Mouse (Mus musculus) CH12F3 (cell line): Measurements from ENCODE around the gene Gm20388.

Experiments
- in situ Hi-C: fragments of 300-500 bp; cut with MboI; formaldehyde crosslinking; loops from 2 replicates; pipeline ENCODE4 v1.14.3; 2020; ENCODE audit warnings: low sequenced_read_pairs

Gm20388 gene

DNA sequence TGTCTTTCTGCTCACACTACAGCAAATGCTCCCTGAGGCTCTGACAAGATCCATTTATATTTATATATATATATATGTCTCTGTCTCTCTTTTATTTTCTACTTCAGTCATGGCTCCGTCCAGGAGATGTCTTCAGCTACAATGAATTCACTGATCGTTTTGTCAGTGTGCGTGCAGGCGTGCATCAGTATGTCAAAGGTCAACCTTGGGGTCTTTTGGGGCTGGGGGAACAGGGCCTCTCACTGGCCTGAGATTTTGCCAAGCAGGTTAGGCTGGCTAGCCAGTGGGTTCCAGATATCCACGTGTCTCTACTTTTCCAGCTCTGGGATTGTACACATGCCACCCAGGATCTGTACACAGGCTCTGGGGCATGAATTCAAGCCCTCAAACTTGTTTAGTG, 2992.4 kb downstream of the Gm20388 start:
- in situ Hi-C loops = loop anchor here (10.0 kb wide), 1 partner anchor 292 kb away; no protein-coding TSS in a partner anchor

DNA sequence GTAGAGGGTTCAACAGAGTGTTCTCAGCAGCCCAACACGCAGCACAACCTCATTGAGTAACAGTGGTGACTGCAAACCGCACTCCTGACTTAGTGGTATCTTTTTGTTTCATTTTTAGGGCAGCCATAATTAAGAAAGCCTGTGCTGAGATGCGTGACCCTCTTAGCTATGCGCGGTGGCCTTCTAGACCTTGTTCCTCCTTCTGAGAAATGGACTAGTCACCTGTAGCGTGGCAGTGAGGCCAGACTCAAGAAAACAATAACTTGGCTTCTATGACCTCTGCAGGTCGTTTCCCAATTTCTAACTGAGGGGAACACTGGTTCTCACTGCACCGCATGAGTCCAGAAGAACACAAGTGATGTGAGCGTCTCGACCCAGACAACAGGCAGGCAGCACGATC, 2993.9 kb downstream of the Gm20388 start:
- in situ Hi-C loops = loop anchor here (10.0 kb wide), 1 partner anchor 290 kb away; no protein-coding TSS in a partner anchor

DNA sequence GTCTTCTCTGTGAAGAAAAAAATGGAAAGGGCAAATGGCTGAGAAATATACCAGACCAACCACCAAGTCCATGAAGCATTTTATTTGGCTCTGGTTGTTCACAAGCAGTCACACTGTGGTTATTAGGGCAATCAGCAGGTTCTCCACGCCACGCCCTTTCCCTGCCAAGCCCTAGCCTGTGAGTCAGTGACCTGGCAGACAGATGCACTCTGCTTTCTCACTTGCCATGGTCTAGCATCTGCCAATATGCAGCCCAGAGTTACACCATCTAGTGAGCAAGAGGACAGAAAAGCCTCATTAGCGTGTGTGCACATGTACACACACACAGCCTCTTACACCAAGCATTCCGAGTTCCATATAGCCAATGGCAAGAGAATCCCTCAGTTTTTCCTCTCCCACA, 2994.7 kb downstream of the Gm20388 start:
- in situ Hi-C loops = loop anchor here (10.0 kb wide), 1 partner anchor 289 kb away; no protein-coding TSS in a partner anchor

DNA sequence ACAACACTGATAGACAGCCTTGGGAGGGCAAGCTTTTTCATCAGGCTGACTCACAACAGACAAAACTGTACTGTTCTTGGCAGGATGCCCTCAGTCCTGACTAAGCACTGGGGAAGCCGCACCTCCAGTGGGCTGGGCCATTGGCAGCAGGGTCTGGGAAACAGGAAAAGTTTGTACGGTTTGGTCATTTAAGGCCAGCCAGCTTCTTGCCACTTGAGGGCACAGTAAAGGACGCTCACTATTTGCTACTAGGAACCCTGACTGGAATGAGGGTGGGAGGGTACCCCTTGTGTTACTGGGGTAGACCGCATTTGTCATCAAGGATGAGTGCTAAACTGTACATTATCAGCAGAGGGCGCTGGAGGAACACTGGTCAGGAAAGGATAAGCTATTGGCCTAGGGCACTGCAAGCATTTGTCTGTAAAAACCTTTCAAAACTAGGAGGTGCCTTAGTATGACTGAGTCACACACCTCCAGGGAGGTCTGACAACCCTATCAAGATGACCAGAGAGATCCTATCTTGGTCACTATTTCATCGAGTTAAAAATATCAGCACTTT, 2995.9 kb downstream of the Gm20388 start:
- in situ Hi-C loops = loop anchor here (10.0 kb wide), 1 partner anchor 288 kb away; no protein-coding TSS in a partner anchor

DNA sequence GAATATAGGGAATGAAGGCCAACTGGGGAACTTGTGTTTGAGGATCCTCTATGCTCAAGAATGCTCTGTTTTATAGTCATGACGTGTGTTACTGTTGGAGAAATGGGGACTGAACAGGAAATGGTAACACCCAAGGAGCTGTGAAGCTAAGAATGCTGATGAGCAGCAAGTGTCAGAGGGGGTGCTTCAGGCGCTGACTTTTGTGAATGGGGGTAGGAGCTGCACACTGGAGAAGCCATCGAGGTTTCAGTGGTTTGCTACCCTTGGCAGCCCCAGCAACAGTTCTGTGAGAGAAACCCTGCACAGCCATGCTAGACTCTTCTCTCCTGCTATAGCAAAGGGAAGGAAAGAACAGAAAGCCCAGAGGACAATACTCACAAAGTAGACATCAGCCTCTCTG, 3001.5 kb downstream of the Gm20388 start:
- in situ Hi-C loops = no loop called here

DNA sequence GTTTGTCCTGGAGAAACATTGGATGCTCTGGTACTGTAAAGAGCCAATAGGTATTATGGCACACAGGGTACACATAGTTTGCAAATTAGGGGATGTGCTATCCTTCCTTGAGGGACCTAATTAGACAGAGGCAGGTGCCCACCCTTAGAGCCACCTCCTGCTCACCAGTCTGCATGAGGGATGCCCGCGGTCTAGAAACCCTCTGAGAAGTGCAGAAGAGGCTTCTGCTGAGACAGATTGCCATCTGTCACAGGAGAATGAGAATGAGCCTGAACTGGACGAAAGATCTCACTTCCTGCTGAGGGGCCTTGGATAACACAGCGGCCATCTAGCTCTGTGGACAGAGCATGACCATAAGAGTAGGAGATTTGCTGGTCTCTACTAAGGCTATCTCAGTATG, 3002.2 kb downstream of the Gm20388 start:
- in situ Hi-C loops = no loop called here

DNA sequence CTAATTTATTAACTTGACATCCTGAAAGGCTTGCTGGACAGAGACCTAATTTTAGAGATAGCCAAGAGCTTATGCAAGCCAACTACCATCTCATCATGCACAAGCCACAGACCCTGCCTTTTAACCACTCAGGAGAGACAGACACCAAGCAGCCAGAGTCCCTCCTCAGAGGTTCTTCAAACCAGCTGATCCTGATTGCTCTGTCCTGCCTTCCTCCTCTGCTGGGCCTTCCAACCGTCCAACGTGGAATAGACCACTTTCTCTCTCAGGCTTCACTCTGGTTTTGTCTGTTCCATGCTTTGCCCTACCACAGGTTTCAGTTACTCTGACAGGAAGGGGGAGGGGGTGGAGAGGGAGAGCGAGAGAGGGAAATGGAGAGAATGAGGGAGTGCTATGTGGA, 3006.1 kb downstream of the Gm20388 start:
- in situ Hi-C loops = no loop called here

DNA sequence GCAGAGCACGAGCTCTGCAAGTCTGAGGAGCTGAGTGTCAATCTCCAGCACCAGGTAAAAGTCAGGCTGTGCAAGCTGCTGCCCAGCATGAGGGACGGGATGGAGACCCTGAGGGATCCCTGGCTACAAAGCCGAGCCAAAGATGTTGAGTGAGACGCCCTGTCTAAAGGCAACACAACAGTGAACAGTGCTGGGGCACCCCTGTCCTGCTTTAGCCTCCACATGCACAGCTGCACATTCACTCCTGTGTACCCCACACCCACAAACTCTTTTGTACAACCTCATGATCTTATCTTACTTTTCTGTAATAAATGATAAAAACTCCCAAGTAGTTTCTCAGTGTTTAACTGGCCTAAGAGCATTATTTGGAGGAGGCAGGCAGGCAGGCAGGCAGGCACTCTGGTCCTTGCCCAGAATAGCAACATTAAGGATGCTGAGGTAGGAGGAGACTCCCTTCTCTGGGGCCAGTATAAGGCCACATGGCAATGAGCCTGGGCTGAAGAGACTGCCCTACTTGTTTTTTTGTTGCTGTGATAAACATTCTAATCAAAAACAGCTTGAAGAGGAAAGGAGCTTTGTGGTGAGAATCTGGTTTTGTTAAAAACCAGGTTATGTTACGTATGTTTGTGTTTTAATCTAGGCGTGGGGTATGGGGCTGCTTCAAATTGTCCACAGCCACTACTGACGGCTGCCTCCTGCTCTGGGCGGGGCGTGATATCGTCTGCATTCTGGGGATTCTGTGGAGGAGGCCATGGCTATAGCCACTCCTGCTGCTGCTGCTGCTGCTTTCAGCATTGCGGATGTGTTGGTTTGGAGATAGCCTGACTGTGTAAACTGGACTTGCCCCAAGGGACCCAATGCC, 3007.1 kb downstream of the Gm20388 start:
- in situ Hi-C loops = no loop called here

DNA sequence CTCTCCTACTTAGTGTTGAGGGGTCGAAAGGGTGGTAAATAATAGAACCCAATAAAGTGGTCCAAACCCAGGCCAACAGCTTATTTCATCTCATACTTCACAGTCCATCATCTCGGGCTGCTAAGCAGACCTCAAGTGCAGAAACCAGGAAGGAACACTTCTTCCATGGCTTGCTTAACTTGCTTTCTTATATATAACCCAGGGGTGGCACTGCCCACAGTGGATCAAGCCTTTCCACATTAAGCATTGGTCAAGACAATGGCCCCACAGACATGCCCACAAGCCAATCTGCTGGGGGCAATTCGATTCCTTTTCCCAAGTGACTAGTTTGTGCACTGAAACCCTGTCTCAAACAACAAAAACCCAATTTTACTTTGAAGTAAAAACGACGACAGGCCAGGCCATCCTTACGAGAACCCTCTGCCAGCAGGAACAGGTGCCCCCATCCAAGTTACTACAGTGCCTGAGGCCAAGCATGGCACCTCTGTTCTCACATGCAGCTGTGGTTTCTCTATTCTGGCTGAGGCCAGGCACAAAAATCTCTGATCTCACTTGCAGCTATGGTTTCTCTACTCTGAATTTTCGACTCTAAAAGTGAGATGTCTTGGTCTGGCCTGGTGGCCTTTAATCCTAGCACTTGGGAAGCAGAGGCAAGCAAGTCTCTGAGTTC, 3007.9 kb downstream of the Gm20388 start:
- in situ Hi-C loops = no loop called here

DNA sequence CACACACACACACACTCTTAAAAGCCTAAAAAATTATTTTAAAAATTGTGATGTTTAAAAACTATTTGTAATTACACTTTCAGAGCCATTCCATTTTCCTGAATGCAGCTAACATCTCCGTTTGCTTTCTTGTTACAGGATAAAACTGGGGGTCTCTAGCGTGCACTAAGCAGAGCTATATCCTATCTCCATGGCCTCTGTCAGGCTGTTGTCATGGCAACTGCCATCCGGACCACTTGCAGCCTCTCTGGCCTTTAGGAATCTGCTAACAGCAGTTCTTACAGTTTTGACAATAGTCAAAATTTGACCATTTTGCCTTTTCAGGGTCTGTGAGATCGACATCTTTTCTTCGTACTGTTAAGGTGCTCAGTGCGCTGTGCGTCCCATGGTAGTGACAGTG, 3010.2 kb downstream of the Gm20388 start:
- in situ Hi-C loops = no loop called here

DNA sequence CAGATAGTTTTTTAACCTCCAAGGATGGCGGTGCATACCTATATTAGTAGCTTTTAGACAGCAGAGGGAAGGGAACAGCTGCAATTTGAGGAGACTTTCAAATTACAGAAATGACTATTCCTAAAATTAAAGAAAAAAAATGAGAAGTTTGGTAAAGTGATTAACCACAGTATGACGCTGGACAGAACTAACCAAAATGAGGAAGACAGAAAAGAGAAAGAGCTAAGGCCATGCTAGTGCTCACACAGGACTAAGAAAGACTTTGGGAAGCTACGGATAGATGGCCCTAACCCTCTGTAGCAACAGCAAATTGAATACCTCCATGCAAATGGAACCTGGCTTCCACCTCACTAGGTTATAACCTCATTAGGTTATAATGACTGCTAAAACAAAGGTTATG, 3012.3 kb downstream of the Gm20388 start:
- in situ Hi-C loops = no loop called here

DNA sequence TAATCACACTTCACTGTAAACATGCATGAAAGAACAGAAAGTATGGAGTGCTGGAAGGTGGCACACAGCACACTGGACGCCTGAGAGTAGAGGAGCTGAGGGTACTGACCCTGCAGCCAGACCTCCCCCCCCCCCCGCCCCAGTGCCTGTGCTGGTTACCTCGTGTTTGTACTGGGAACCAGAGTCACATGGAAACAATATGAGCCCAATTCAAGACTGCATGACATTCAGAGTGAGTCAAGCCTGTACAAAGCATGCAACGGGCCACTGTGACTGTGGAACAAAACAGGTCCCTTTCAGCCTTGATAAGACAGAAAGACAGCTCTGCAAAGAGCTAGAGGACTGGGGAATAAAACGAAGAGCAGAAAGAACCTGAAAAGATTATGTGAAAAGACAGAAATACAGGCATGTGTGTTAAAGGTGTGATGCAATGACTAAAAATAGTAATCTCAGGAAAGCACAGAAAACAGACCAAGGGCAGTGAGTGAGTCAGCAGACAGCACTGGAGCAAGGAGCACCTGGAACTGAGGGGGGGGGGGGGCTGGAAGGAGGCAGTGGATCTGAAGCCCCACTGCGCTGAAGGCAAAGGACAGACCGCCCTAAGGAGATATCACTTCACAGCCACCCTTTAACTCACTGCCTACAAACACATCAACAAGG, 3012.9 kb downstream of the Gm20388 start:
- in situ Hi-C loops = no loop called here

DNA sequence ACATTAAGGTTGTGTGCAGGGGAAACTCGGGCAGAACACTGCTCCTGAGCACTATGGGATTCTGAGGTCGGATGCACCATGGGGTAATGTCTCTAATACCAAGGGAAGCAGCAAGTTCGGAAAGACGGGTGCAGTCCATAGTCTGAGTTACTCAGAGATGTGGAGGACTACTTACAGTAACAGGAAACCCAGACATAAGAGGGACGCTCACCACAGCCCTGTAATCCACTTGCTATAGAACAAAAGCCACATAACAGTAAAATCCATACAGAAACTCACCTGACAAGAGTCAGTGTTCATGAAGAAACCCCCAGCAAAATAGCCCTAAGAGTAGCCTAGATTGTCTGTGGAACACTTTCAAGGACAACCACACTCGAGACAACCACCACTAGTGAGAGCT, 3013.4 kb downstream of the Gm20388 start:
- in situ Hi-C loops = no loop called here

DNA sequence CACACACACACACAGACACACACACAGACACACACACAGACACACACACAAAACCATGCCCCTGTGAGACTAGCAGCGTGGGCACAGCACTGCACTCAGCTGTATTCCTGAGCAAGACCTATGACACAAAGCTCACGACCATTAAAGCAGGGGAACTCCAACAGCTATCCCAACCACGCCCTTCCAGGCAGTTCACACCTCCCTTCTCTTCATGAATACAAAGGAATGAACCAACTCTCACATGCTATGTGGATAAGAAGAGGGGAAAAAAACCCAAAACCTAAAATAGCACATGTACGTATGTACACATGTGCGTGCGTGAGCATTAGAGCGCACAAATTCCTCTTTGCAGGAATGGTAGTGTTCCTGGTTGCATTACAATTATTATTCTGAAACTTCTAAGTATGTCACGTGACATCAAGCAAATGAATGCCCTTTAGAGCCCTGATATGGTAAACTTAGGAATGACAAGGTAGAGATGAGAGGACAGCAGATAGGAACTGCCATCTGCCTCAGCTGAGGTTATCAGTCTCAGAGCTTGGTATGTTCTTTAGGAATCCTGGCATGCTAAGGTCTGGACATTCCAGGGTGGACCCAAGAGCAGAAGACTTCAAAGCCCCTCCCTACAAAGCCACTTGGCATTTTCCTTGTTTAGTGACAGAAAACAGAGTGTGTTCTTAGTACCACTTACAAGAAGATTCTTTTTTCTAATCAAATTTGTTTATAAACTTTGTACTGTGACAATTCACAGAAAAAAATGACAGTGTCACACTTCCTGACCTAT, 3015.5 kb downstream of the Gm20388 start:
- in situ Hi-C loops = no loop called here

DNA sequence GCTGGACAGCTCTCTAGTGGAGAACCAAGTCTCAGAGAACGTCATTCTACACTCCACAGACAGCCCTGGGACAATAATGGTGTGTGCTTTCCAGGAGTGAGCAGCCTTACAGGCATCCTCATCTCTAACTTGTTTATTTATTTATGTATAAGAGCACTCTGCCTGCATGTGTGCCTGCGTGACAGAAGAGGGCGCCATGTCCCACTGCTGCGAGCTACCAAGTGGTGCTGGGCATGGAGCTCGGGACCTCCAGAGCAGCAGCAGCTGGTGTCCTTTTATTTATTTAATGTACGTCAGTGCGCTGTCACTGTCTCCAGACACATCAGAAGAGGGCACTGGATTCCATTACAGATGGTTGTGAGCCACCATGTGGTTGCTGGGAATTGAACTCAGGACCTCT, 3016.1 kb downstream of the Gm20388 start:
- in situ Hi-C loops = no loop called here

DNA sequence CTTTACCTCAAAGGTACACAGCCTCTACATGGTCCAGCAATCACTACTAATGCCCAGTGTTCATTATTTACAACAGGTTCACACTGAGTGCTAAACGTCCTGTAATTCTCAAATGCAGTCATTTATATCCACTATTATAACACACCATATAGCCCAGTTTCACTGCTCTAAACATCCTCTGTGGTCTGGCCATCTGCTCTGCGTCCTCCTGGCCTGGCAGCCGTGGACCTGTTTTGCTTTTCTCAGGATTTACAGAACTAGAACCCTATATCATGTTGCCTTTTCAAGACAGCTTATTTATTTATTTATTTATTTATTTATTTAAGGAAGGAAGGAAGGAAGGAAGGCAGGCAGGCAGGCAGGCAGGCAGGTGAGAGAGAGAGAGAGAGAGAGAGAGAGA, 3017.2 kb downstream of the Gm20388 start:
- in situ Hi-C loops = no loop called here

DNA sequence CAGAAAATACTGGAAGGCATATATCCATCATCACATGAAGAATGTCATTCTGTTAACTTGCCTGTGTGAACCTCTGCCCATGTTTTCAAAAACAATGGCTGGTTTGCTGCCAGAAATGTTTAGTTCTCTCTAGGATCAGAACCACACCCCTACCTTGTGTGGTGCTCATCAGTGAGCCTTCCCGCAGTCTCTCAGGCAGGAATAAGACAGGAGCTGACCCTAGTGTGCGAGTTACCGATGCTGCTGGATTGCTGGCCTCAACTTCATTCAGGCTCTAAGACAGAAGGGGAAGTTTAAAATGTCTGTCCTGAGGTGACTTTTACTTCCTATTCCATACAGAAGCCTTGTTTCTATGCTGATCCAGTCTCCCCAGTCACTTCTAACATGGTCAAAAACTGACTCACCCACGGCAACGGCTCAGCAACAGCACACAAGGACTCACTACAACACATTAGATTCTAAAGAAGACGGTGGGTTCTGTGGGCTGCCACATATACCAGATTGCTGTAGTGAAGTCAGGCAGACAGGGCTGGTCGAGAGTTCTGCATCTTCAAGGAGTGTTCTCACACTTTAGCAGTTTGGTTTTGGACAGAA, 3018.1 kb downstream of the Gm20388 start:
- in situ Hi-C loops = no loop called here

DNA sequence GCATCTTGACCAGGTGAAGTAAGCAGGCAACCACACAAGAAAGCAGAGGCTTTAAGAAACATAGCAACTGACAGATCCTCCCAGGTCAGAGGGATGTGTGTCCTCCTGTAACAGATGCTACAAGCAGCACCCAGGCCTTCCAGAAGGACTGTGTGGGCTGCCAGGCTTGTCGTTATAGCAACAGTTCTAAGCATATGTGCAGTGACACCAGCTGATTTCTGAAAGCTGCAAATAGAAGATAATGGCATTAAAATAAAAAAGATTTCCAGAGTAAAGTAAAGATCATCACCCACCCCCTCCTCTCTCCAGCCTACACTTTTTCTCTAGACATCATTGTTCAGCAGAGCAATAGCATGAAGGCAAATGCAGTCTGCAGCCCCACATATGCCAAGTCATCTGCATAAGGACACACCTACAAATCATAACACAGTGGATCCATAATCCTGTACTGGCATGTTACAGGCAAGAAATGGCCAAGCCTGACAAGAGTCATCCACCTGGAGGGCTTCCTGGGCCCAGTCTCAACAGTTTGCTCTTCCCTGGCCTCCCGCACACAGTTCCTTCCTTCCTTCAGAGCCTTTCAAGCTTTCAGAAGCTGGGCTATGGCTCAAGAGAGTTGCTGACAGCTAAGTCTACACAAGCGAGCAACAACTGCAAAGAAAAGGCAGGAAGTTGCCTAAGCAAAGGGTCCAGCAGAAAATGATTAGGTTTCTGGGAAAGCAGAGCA, 3021.4 kb downstream of the Gm20388 start:
- in situ Hi-C loops = no loop called here

DNA sequence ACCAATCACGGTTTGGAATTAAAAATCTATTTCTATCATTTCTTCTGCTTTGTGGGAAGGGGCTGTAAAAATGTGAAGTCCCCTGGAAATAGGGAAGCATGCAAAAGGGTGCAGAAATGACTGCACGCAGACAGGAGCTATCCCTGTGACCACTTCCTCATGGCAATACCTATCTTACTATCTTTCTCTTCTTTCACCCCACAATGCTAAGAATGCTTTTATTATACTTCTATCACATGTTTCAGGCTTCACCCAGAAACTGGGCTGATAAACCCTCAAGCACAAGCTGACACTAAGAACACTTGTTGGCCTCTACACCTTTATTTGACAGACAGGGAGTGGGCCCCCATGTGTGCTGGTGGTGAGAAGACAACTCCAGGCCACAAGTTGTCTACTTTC, 3021.9 kb downstream of the Gm20388 start:
- in situ Hi-C loops = no loop called here
